Comparison of ENCODE assay signal across 15 mouse cellular contexts in genomic region chr5:106277231-106277630, GRCm38 (mm10).
A peak's percentile ranks its signal among the peaks of the same experiment; 100 is the strongest.
DNase-seq lines count a peak whose midpoint lies in the region; ATAC-seq lines count a peak whose summit lies in the region.
"Had no signal": no experiment of that assay in that cellular context is flagged by ENCODE, and none has a peak within 500 bp of the region (broad histone marks: within the 10 kb centered on the region; RNA-seq: fewer than 3 reads in every experiment).

No protein-coding gene starts in this region.

- peak; percentile 71 for ATAC-seq in cerebellum, adult (ENCODE audit: insufficient number of reproducible peaks, low FRiP score, low TSS enrichment)
- ATAC-seq: hindbrain, embryonic 16.5 days; intestine, embryonic 15.5 days had no signal

- DNase-seq in brain, adult 2 months (ENCODE audit: low read depth, low spot score) = peak; percentile 95
- peak; percentile 83 for DNase-seq in cerebellum, adult 8-10 months
- peak; percentile 89 to 91 for DNase-seq in cerebellum, postnatal 25 days
- no peak for DNase-seq in urinary bladder, postnatal 4 days (ENCODE audit: low spot score in 2 of 2)
- DNase-seq in c-Kit-positive CD71-positive TER-119-positive erythroid progenitor cells, embryonic 14.5 days (ENCODE audit: low spot score) = no peak
- DNase-seq: adrenal gland, adult 2 months; B cell, adult 2 months; gastrocnemius, postnatal 10 days; heart, postnatal 14 days; kidney, adult 2 months; kidney, postnatal 36 days; thymus, postnatal 4 days had no signal

Comparison
In these comparisons a context has a peak if more than half of its experiments do, and no peak if none do; other contexts are left out.
1. DNase-seq: peak in brain, adult 2 months (single experiment), cerebellum, adult 8-10 months (single experiment) and cerebellum, postnatal 25 days (2 of 2); none in urinary bladder, postnatal 4 days (0 of 2) and c-Kit-positive CD71-positive TER-119-positive erythroid progenitor cells, embryonic 14.5 days (single experiment).